Mouse (Mus musculus): ENCODE measurements around the gene Pparg.

Pparg gene

GRCm38 (mm10) chr6:115343096-115343495, 17.7 kb upstream of the Pparg start:
- DNase-seq (ENCODE audit: low read depth, low spot score), result no peak
- H3K36me3 ChIP-seq (ENCODE audit: control insufficient read depth, insufficient read depth, low read length, poor library complexity, severe bottlenecking), result no peaks in the 10 kb centered on the region
- H3K27me3 ChIP-seq (ENCODE audit: control insufficient read depth, insufficient read depth, low read length, poor library complexity, severe bottlenecking), result no peaks in the 10 kb centered on the region

GRCm38 (mm10) chr6:115343570-115343969, 17.2 kb upstream of the Pparg start:
- no peak for DNase-seq (ENCODE audit: low read depth, low spot score)
- no peaks in the 10 kb centered on the region for H3K36me3 ChIP-seq (ENCODE audit: control insufficient read depth, insufficient read depth, low read length, poor library complexity, severe bottlenecking)
- H3K27me3 ChIP-seq (ENCODE audit: control insufficient read depth, insufficient read depth, low read length, poor library complexity, severe bottlenecking), result no peaks in the 10 kb centered on the region

- no peak for DNase-seq (ENCODE audit: low read depth, low spot score)
- H3K27me3 ChIP-seq (ENCODE audit: control insufficient read depth, insufficient read depth, low read length, poor library complexity, severe bottlenecking), result no peaks in the 10 kb centered on the region
- no peaks in the 10 kb centered on the region for H3K36me3 ChIP-seq (ENCODE audit: control insufficient read depth, insufficient read depth, low read length, poor library complexity, severe bottlenecking)
Measured at GRCm38 (mm10) chr6:115344101-115344500, 16.6 kb upstream of the Pparg start.

GRCm38 (mm10) chr6:115344513-115344912, 16.2 kb upstream of the Pparg start:
- Histone ChIP-seq H3K36me3 (ENCODE audit: control insufficient read depth, insufficient read depth, low read length, poor library complexity, severe bottlenecking) (no peaks in the 10 kb centered on the region), H3K27me3 (ENCODE audit: control insufficient read depth, insufficient read depth, low read length, poor library complexity, severe bottlenecking) (no peaks in the 10 kb centered on the region)
- DNase-seq (ENCODE audit: low read depth, low spot score), result no peak

- DNase-seq (ENCODE audit: low read depth, low spot score), result no peak
- no peaks in the 10 kb centered on the region for H3K36me3 ChIP-seq (ENCODE audit: control insufficient read depth, insufficient read depth, low read length, poor library complexity, severe bottlenecking)
- H3K27me3 ChIP-seq (ENCODE audit: control insufficient read depth, insufficient read depth, low read length, poor library complexity, severe bottlenecking), result no peaks in the 10 kb centered on the region
Measured at GRCm38 (mm10) chr6:115345013-115345412, 15.7 kb upstream of the Pparg start.

- no peaks in the 10 kb centered on the region for H3K36me3 ChIP-seq (ENCODE audit: control insufficient read depth, insufficient read depth, low read length, poor library complexity, severe bottlenecking)
- no peak for DNase-seq (ENCODE audit: low read depth, low spot score)
Measured at GRCm38 (mm10) chr6:115349641-115350464, 10.9 kb upstream of the Pparg start.

GRCm38 (mm10) chr6:115361606-115362462, 1.1 kb downstream of the Pparg start:
- no peaks in the 10 kb centered on the region for H3K36me3 ChIP-seq (ENCODE audit: control insufficient read depth, insufficient read depth, low read length, poor library complexity, severe bottlenecking)
- H3K27me3 ChIP-seq (ENCODE audit: control insufficient read depth, insufficient read depth, low read length, poor library complexity, severe bottlenecking), result 0 out of 2 replicates have a peak, but pooled peaks cover 2% of the 10 kb centered on the region
- DNase-seq (ENCODE audit: low read depth, low spot score), result no peak

More at GRCm38 (mm10) chr6:115349641-115350464, 10.9 kb upstream of the Pparg start:
- no peaks in the 10 kb centered on the region for H3K27me3 ChIP-seq (ENCODE audit: control insufficient read depth, insufficient read depth, low read length, poor library complexity, severe bottlenecking)

- Histone ChIP-seq H3K36me3 (ENCODE audit: control insufficient read depth, insufficient read depth, low read length, poor library complexity, severe bottlenecking) (no peaks in the 10 kb centered on the region), H3K27me3 (ENCODE audit: control insufficient read depth, insufficient read depth, low read length, poor library complexity, severe bottlenecking) (0 out of 2 replicates have a peak, but pooled peaks cover under 1% of the 10 kb centered on the region)
- DNase-seq (ENCODE audit: low read depth, low spot score), result no peak
Measured at GRCm38 (mm10) chr6:115366869-115367610, 6.3 kb downstream of the Pparg start.

GRCm38 (mm10) chr6:115374871-115375852, 14.4 kb downstream of the Pparg start:
- peak; percentile 1 for DNase-seq (ENCODE audit: low read depth, low spot score)
- no peaks in the 10 kb centered on the region for H3K36me3 ChIP-seq (ENCODE audit: control insufficient read depth, insufficient read depth, low read length, poor library complexity, severe bottlenecking)
- H3K27me3 ChIP-seq (ENCODE audit: control insufficient read depth, insufficient read depth, low read length, poor library complexity, severe bottlenecking), result no peaks in the 10 kb centered on the region

GRCm38 (mm10) chr6:115380596-115380995, 19.8 kb downstream of the Pparg start:
- no peaks in the 10 kb centered on the region for H3K36me3 ChIP-seq (ENCODE audit: control insufficient read depth, insufficient read depth, low read length, poor library complexity, severe bottlenecking)
- no peak for DNase-seq (ENCODE audit: low read depth, low spot score)
- H3K27me3 ChIP-seq (ENCODE audit: control insufficient read depth, insufficient read depth, low read length, poor library complexity, severe bottlenecking), result no peaks in the 10 kb centered on the region

- no peaks in the 10 kb centered on the region for H3K36me3 ChIP-seq (ENCODE audit: control insufficient read depth, insufficient read depth, low read length, poor library complexity, severe bottlenecking)
- DNase-seq (ENCODE audit: low read depth, low spot score), result no peak
Measured at GRCm38 (mm10) chr6:115382712-115383111, 22.0 kb downstream of the Pparg start.

GRCm38 (mm10) chr6:115389945-115390540, 29.3 kb downstream of the Pparg start:
- no peak for DNase-seq (ENCODE audit: low read depth, low spot score)
- H3K36me3 ChIP-seq (ENCODE audit: control insufficient read depth, insufficient read depth, low read length, poor library complexity, severe bottlenecking), result no peaks in the 10 kb centered on the region
- no peaks in the 10 kb centered on the region for H3K27me3 ChIP-seq (ENCODE audit: control insufficient read depth, insufficient read depth, low read length, poor library complexity, severe bottlenecking)

More at GRCm38 (mm10) chr6:115382712-115383111, 22.0 kb downstream of the Pparg start:
- H3K27me3 ChIP-seq (ENCODE audit: control insufficient read depth, insufficient read depth, low read length, poor library complexity, severe bottlenecking), result no peaks in the 10 kb centered on the region

GRCm38 (mm10) chr6:115396911-115397310, 36.2 kb downstream of the Pparg start:
- no peaks in the 10 kb centered on the region for H3K27me3 ChIP-seq (ENCODE audit: control insufficient read depth, insufficient read depth, low read length, poor library complexity, severe bottlenecking)
- no peaks in the 10 kb centered on the region for H3K36me3 ChIP-seq (ENCODE audit: control insufficient read depth, insufficient read depth, low read length, poor library complexity, severe bottlenecking)
- DNase-seq (ENCODE audit: low read depth, low spot score), result no peak
